Mouse (Mus musculus) R1 (cell line): ENCODE measurements at regions not wholly inside any gene's neighbourhood (a gene's known extent, or its start where the extent isn't known, plus 50 kb on each side); places are given as distances from the start of the nearest gene placed in this dataset.

Experiments used
- DNase-seq: peaks from one replicate; pipeline ENCODE4 v3.0.0-alpha.2; 2018; ENCODE audit warnings: low read depth, low spot score

- no peak for DNase-seq
Measured at GRCm38 (mm10) chr2:171192181-171192580, 460.6 kb downstream of the Dok5 start.
